Mouse (Mus musculus) layer of hippocampus, adult 8-10 months (tissue): ENCODE data around the gene Fbxo9. TPM values are rescaled to one million over a fixed set of nuclear protein-coding genes. Genes with fewer than 3 reads are reported as not detected.
"Not testable (repeated sequence)": the region's sequence is repeated elsewhere in the genome, so short reads cannot be mapped to it uniquely, and the experiment has no call there.

Experiments
- DNase-seq, 2 experiments: peaks; one replicate each; pipeline ENCODE4 v3.0.0; 2022; ENCODE audit warnings: low spot score in 2 of 2
- total RNA-seq, 4 experiments: library from RNA; stranded (reverse); gene quantifications; 2 replicates each; pipeline ENCODE4 v1.2.4; 2022

Gene Fbxo9
- total RNA-seq, 4 experiments from 2014 or later: 89.9 to 102 (median 97.3) TPM

GRCm38 (mm10) chr9:78073291-78073690 is 35.6 kb downstream of the Fbxo9 start:
- DNase-seq: not testable (repeated sequence)

- no peak for DNase-seq
Observed at GRCm38 (mm10) chr9:78071626-78072025, 37.2 kb downstream of the Fbxo9 start.

- DNase-seq: no peak
Observed at GRCm38 (mm10) chr9:78070496-78070895, 38.4 kb downstream of the Fbxo9 start.

GRCm38 (mm10) chr9:78064121-78064520 is 44.7 kb downstream of the Fbxo9 start:
- DNase-seq: no peak

- DNase-seq: no peak
Observed at GRCm38 (mm10) chr9:78062392-78062791, 46.5 kb downstream of the Fbxo9 start.

GRCm38 (mm10) chr9:78059525-78060120 is 49.2 kb downstream of the Fbxo9 start:
- DNase-seq: no peak

GRCm38 (mm10) chr9:78054298-78054697 is 54.6 kb downstream of the Fbxo9 start:
- no peak for DNase-seq

GRCm38 (mm10) chr9:78053821-78054220 is 55.0 kb downstream of the Fbxo9 start:
- no peak for DNase-seq

- DNase-seq: no peak
Observed at GRCm38 (mm10) chr9:78051677-78052076, 57.2 kb downstream of the Fbxo9 start, which contains the start of gene Gcm1. Gene Gcm1, plus strand, starts transcription at chr9:78051924.

GRCm38 (mm10) chr9:78050452-78050970 is 58.4 kb downstream of the Fbxo9 start:
- DNase-seq: no peak

GRCm38 (mm10) chr9:78046755-78047154 is 62.1 kb downstream of the Fbxo9 start:
- DNase-seq: no peak

- DNase-seq: no peak
Observed at GRCm38 (mm10) chr9:78045171-78045570, 63.7 kb downstream of the Fbxo9 start.

GRCm38 (mm10) chr9:78038755-78039489 is 69.9 kb downstream of the Fbxo9 start:
- peak; percentile 49 to 78 for DNase-seq

GRCm38 (mm10) chr9:78035831-78036230 is 73.0 kb downstream of the Fbxo9 start:
- no peak for DNase-seq

- DNase-seq: no peak
Observed at GRCm38 (mm10) chr9:78035296-78035695, 73.6 kb downstream of the Fbxo9 start.

GRCm38 (mm10) chr9:78032930-78033329 is 75.9 kb downstream of the Fbxo9 start:
- DNase-seq: no peak

Other genes with a start within 250 kb of the Fbxo9 start
- 10 to 100 TPM; 66.5 to 83.2 (median 75.9) TPM for gene Elovl5, start 191.7 kb downstream of the Fbxo9 start, total RNA-seq
- gene Gcm1, start 57.1 kb downstream of the Fbxo9 start, total RNA-seq: not detected
- 10 to 100 TPM; 18.6 to 20.7 (median 19.9) TPM for gene Ick, start 127 bp upstream of the Fbxo9 start, total RNA-seq
- 10 to 100 TPM; 50.5 to 52.8 (median 51.7) TPM for gene Gsta4, start 73.7 kb upstream of the Fbxo9 start, total RNA-seq
- not detected for gene Gsta1, start 121.6 kb upstream of the Fbxo9 start, total RNA-seq
- gene Gm3776, start 148.1 kb upstream of the Fbxo9 start, total RNA-seq: not detected
- gene Gm10639, start 180.9 kb upstream of the Fbxo9 start, total RNA-seq: not detected
- not detected for gene Omt2a, start 205.7 kb upstream of the Fbxo9 start, total RNA-seq
- gene Omt2b, start 218.5 kb upstream of the Fbxo9 start, total RNA-seq: not detected
- gene Gsta2, start 246.7 kb upstream of the Fbxo9 start, total RNA-seq: 1 to 10 TPM in 1 of 4 experiments, under 1 TPM in 2, not detected in 1; 0.45 to 2.6 (median 0.64) TPM